Mouse (Mus musculus) thymus, adult 2 months (tissue): ENCODE results near the gene Chmp5. TPM values are rescaled to one million over a fixed set of nuclear protein-coding genes. Genes with fewer than 3 reads are reported as not detected.

Experiments used
- DNase-seq: peaks from one replicate; pipeline ENCODE4 v3.0.0; 2021
- H3K27ac ChIP-seq: fragments of 200-500 bp; 2 replicates; pipeline ENCODE4 v1.5.1; 2012; ENCODE audit warnings: low read length, control low read depth; ENCODE audit not compliant: control insufficient read depth, insufficient read depth
- H3K27me3 ChIP-seq: fragments of 200-500 bp; 2 replicates; pipeline ENCODE4 v1.6.1; 2012; ENCODE audit warnings: mild to moderate bottlenecking, low read length, moderate library complexity, mixed read lengths; ENCODE audit not compliant: control insufficient read depth, insufficient read depth
- H3K36me3 ChIP-seq: fragments of 200-500 bp; 2 replicates; pipeline ENCODE4 v1.6.1; 2012; ENCODE audit warnings: mild to moderate bottlenecking, low read length, moderate library complexity; ENCODE audit not compliant: control insufficient read depth, insufficient read depth
- H3K4me1 ChIP-seq: fragments of 200-500 bp; replicated peaks from 2 replicates; pipeline ENCODE4 v1.6.1; 2012; ENCODE audit warnings: low read length; ENCODE audit not compliant: control insufficient read depth, insufficient read depth
- H3K4me3 ChIP-seq: fragments of 200-500 bp; 2 replicates; pipeline ENCODE4 v1.5.1; 2012; ENCODE audit warnings: mild to moderate bottlenecking, low read length, control low read depth, moderate library complexity; ENCODE audit not compliant: control insufficient read depth, insufficient read depth
- CTCF ChIP-seq: fragments of 200-500 bp; IDR thresholded peaks from 2 replicates; pipeline ENCODE4 v1.5.1; 2012; ENCODE audit warnings: mild to moderate bottlenecking, control low read depth, low read length, moderate library complexity, borderline replicate concordance; ENCODE audit not compliant: control insufficient read depth, poor library complexity, insufficient read depth; ENCODE audit errors: extremely low read depth
- POLR2A ChIP-seq: fragments of 200-500 bp; IDR thresholded peaks from 2 replicates; pipeline ENCODE4 v1.6.1; 2012; ENCODE audit warnings: mild to moderate bottlenecking, low read length, control low read depth, moderate library complexity; ENCODE audit not compliant: control insufficient read depth, poor library complexity, insufficient read depth; ENCODE audit errors: extremely low read depth
- WGBS: fragments of 180-500 bp; shearing (Covaris S2); methylation state at CpG from one replicate; pipeline ENCODE4 v1.1.7; 2018; 5-methylcytosine and 5-hydroxymethylcytosine counted together
- polyA plus RNA-seq: library from polyadenylated mRNA; depleted of rRNA; stranded (reverse); fragments of >200 nt; gene quantifications from 2 replicates; pipeline ENCODE4 v1.2.3, GENCODE M21; 2012

Chmp5 gene
- polyA plus RNA-seq, 1 experiment = 16.9 TPM

DNA sequence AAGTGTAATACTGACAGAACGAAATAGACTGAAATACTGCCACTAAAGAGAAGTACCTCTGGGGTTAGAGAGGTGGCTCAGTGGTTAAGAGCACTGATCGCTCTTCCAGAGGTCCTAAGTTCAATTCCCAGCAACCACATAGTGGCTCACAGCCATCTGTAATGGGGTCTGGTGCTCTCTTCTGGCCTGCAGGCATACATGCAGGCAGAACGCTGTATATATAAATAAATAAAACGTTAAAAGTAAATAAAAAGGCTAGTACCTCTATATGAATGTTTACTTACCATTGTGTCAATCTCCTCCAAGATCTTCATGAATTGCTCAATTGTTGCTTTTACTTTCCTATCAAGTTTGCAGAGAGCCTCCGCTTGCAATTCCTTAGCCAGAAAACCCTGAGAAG is 9.4 kb upstream of the Chmp5 start:
- 98% methylated on average over 5 of the region's 5 CpGs for WGBS
- no peak for TF ChIP-seq POLR2A
- no peak for TF ChIP-seq CTCF
- no peak overlapping the region for H3K4me3 ChIP-seq
- H3K36me3 ChIP-seq = peaks cover 71% of the 10 kb centered on the region
- no peaks in the 10 kb centered on the region for H3K4me1 ChIP-seq
- no peak overlapping the region for H3K27ac ChIP-seq
- H3K27me3 ChIP-seq = no peaks in the 10 kb centered on the region
- DNase-seq = no peak

DNA sequence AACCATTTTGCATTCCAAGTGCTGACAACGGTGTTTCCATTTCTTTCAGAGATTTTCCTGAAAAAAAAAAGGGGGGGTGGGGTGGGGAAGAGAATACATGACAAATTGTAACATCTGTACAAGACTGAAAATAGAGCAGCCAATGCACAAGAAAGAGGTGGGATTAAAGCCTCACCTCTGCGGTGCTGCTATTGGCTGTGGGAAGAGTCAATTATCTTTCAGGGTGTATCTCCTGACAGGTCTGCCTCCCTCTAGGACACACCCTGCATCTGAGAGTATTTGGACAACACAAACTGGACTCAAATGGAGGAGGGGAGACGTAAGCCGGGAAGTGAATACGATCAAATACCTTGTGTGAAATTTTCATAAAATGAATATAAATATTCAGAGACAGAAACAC is 4.6 kb upstream of the Chmp5 start:
- TF ChIP-seq POLR2A = no peak
- no peak for TF ChIP-seq CTCF
- Histone ChIP-seq H3K4me3 (no peak overlapping the region), H3K27me3 (no peaks in the 10 kb centered on the region), H3K4me1 (peaks cover 2% of the 10 kb centered on the region; the same call in 1 of the 2 replicates), H3K36me3 (peaks cover 56% of the 10 kb centered on the region), H3K27ac (no peak overlapping the region)
- no peak for DNase-seq
- WGBS = 98% methylated on average over 5 of the region's 5 CpGs

DNA sequence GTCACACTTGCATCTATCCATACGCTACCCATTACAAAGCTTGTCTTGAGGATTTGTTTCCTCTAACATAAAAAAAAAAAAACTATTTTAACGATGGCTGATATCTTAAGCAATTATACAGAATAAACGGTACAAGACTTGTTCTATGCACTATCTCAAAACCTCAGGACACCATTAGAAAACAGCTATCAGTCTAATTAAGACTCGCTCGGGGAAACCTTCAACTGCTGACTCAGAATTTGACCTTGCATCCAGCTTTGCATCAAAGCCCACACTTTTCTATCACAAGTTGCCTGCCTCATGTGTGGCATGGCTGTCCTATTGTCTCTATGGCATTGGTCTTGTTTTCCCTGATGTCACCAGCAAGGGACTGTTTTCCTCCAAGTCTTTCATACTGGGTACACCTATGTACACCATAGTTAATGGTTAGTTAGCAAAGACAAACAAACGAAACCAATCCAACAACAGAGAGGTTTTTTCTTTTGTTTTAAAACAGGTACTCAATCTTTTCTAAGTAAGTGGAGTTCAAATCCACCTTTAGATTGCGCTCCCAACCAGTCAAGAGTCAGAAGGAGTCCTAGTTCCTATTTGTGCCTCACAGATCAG is 1.6 kb upstream of the Chmp5 start:
- DNase-seq = no peak
- Histone ChIP-seq H3K4me1 (peaks cover 2% of the 10 kb centered on the region; the same call in 1 of the 2 replicates), H3K27me3 (no peaks in the 10 kb centered on the region), H3K36me3 (peaks cover 29% of the 10 kb centered on the region), H3K27ac (no peak overlapping the region), H3K4me3 (no peak overlapping the region)
- WGBS = 90% methylated on average over 7 of the region's 7 CpGs
- no peak for TF ChIP-seq POLR2A
- TF ChIP-seq CTCF = no peak

DNA sequence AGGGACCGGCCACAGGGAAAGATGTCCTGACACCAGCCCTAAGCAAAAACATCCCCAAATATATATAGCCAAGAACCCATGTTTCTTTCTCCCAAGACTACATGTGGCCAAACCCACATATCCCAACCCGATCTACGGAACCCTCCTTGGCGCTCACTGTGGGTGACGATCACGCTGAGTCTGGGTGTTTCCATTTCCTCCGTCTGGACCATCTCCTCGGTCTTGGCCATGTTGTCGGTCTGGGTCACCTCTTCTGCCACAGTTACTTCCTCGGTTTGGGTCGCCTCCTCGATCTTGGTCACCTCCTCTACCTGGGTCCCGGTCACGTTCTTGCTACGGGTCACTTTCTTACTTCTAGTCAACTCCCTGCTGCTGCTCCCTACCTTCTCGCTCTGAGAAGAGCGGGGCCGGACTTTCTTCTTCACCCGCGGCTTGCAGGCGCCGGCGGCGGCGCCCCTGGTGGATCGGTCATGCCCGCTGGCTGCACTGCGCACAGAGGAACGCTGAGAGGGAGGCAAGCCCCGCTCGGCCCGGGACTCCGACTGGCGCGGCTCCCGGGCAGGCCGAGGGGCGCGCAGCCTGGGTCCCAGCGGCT is 545 bp upstream of the Chmp5 start:
- under 1% methylated on average over 40 of the region's 40 CpGs for WGBS

DNA sequence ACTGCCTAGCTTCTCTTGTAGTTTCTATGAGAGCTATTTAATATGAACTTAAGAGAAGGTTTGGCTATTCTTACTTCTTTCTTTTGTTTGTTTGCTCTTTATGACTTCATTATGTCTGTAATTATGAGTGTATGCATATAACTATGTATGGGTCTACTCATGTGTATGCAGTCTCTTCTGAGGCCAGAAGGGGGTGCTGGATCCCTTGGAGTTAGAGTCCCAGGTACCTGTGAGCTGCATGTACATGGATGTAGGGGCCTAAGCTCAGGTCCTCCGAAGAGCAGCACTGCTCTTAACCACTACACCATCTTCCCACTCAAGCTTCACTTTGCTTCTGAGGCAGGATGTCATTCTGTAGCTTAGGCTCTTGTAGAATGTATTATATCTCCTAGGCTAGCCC is 5.3 kb downstream of the Chmp5 start:
- peak; percentile 31 for DNase-seq
- no peak overlapping the region for H3K4me3 ChIP-seq
- 89% methylated on average over 1 of the region's 1 CpGs for WGBS
- H3K27me3 ChIP-seq = no peaks in the 10 kb centered on the region
- peaks cover 39% of the 10 kb centered on the region for H3K36me3 ChIP-seq
- TF ChIP-seq CTCF = no peak
- H3K27ac ChIP-seq = no peak overlapping the region
- no peaks in the 10 kb centered on the region for H3K4me1 ChIP-seq

More for the DNA sequence above, 545 bp upstream of the Chmp5 start:
- H3K27ac ChIP-seq = peak overlapping the region; percentile 50; the same call in 1 of the 2 replicates
- peaks cover 2% of the 10 kb centered on the region; the same call in 1 of the 2 replicates for H3K4me1 ChIP-seq
- DNase-seq = no peak
- no peak for TF ChIP-seq POLR2A
- TF ChIP-seq CTCF = no peak
- H3K4me3 ChIP-seq = peak overlapping the region; percentile 71
- peaks cover 23% of the 10 kb centered on the region for H3K36me3 ChIP-seq
- no peaks in the 10 kb centered on the region for H3K27me3 ChIP-seq

DNA sequence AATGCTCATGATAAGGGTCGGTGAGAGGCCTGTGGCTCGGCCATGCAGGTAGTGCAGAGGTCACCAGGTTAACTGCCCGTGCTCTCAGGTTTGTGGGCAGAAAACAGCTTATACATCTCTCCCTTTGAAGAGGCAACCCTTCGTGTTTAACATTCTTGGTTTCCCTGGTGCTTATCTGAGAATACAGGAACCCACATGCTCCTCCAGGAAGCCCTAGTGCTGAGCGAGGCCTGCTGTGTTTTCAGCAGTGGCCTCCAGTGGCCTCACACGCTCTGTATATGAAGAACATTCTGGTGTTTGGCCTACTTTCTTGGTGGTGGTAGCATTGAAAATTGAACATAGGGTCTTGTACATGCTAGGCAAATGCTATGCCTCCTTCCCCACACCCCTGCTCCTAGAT is 7.7 kb downstream of the Chmp5 start:
- no peak overlapping the region for H3K27ac ChIP-seq
- peaks cover 64% of the 10 kb centered on the region for H3K36me3 ChIP-seq
- WGBS = 86% methylated on average over 6 of the region's 6 CpGs
- TF ChIP-seq CTCF = no peak
- no peak for TF ChIP-seq POLR2A
- H3K27me3 ChIP-seq = no peaks in the 10 kb centered on the region
- no peak overlapping the region for H3K4me3 ChIP-seq
- H3K4me1 ChIP-seq = no peaks in the 10 kb centered on the region
- no peak for DNase-seq

DNA sequence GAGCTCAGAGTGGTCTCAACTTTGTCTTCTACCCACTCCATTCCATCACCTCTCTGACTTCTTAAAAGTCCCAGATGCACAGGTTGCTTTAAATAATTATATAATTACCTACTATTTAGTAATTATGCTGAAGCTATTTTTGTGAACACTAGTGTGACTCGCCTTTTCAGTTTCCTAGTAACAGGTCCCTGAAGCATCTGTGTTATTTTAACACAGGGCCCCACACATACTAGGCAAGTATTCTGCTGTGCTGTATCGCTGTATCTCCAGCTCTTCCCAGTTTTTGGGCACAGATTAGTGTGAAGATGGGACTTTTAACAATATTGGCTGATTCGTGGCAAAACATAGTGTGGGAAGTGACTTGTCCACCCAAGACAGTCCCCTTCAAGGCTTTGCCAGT is 15.3 kb downstream of the Chmp5 start:
- DNase-seq = no peak
- Histone ChIP-seq H3K27me3 (no peaks in the 10 kb centered on the region), H3K4me3 (no peak overlapping the region), H3K4me1 (no peaks in the 10 kb centered on the region), H3K27ac (no peak overlapping the region), H3K36me3 (peaks cover 70% of the 10 kb centered on the region)
- WGBS = 95% methylated on average over 3 of the region's 3 CpGs
- TF ChIP-seq CTCF (no peak), POLR2A (no peak)
